Mouse (Mus musculus) spleen, postnatal 10 days (tissue): ENCODE measurements at regions not wholly inside any gene's neighbourhood (a gene's known extent, or its start where the extent isn't known, plus 50 kb on each side); places are given as distances from the start of the nearest gene placed in this dataset.

ENCODE experiments used
- DNase-seq, 2 experiments: peaks; one replicate each; pipeline ENCODE4 v3.0.0; 2021 to 2022; ENCODE audit warnings: low spot score in 2 of 2

GRCm38 (mm10) chr13:60427077-60427476, 174.7 kb upstream of the Dapk1 start:
- DNase-seq = no peak

DNA sequence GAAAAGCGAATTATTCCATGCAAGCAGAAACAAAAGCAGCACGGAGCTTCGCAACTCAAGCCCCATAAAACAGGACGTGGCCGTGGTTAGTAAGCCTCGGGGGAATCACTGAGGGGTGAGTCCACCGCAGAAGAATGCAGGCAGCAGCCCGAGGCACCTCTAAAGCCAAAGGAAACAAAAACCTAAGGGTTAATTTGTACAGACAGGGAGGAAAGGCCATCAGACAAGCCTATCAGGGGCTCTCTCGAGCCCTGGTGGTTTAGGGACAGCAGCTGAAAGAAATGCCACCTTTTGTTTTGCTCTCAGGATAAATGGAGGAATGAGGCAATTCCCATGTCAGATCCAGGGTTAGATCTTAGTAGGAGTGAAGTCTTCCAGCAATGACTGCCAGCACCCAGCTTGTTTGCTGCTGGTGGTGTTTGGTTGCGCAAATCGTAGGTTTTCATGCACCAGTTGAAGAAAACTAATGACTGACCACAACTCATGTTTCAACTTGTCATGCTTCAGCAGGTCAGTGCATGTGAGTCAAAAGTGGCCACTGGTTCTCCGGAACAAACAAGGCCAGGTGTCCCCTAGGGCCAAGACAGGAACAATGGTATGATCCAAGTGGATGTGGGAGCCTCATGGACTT, 173.9 kb upstream of the Dapk1 start:
- DNase-seq = no peak

DNA sequence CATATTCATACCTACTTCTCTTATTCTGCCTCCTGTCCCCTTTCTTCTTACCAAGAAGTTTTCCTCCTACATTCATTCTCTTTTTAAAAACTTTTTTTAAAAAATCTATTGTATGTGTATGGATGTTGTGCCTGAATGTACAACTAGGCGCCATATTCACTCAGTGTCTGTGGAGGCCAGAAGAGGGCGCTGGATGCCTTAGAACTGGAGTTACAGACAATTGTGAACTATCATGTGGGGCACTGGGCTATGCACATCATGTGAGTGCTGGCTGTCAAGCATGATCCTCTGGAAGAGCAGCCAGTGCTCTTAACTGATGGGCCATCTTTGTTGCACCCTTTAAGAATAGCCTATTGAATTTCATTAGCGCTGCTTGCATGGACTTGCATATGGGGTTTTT, 172.6 kb upstream of the Dapk1 start:
- DNase-seq = no peak

DNA sequence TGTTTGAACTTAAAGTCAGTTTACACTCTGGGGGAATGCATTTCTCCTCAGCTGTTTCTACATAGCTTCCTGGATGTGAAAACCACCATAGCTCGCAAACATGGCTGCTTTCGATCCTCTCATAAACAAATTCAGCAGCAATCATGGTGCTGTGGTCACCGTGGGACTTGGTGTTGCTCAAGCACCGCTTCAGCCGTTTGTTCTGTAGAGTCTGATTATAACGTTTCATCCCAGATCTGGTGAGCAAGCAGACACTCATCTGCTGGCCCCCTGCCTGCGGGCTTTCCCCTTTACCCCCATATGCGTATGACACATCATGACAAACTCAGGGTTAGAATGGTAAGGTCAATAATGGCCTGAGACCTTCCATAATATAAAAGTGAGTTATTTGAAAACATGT, 170.3 kb upstream of the Dapk1 start:
- DNase-seq = no peak

- DNase-seq = no peak
Measured at GRCm38 (mm10) chr13:60434221-60435210, 167.2 kb upstream of the Dapk1 start.

DNA sequence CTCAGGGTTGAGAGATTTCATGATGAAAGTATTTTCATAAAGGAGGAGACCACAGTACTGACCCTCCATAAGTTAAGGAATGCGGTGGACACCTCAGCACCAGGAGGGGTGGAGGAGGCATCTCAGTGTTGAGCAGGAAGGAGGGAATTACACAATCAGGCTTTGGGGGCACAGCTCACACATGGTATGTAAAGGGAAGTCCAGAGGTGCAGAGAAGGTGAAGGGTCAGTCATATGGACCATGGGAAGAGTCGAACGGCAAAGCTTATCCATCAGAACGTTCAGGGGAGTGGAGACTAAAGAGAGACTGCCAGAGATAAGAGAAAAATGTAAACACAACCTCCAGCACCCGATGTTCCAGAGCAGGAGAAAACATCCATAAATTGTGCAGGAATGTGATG, 166.4 kb upstream of the Dapk1 start:
- DNase-seq = no peak

DNA sequence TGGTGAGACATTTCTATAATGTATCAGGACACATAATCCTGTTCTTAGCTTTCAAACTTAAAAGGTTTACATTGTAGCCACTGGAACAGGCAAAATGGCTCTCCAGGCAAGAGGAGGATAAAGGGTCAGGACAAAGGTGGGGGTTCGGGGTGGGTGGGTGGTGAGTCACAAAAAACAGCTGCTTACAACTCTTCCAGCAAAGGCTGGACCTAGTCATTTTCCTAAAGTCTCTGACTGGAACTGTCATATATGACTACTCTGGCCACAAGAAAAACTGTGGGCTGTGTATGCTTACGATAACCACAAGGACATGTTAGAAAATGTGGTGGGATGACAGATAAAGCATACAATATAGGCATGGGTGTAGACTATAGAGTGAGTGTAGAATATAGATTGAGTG, 163.6 kb upstream of the Dapk1 start:
- no peak for DNase-seq

DNA sequence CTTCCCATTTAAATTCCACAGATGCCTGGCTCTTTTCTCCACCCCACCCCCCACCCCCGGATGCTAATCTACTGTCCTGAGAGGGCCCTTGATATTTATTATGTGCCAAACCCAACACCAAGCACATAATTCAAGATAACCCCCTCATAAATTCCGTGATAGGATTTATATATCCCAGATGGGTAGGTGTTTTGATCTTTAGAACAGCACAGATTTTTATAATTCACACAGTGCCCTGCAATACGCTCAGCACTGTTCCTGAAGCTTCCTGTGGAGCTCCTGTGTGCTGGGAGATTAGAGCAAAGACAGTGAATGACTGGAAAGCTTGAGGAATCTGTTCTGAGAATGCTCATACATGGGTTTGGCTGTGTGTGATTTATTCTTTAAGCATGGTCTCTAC, 161.2 kb upstream of the Dapk1 start:
- DNase-seq = no peak

DNA sequence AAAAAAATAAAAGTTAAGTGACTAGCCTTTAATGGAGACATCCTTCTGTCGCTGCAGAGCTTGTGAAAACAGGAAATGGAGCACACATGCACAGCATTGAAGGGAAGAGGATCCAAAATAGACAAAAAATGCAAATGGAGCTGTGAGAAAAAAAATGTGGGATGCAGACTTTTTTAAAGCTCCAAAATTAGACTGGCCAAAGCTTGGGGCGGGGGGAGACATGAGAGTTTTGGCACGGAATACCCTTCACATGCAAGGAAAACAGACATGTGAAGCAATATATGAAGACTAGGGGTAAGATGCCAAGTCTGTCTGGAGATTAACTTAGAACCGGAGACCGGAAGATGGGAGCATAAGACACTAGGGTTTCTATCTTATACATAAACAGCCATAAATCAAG, 156.6 kb upstream of the Dapk1 start:
- DNase-seq = no peak

GRCm38 (mm10) chr13:60446926-60447325, 154.8 kb upstream of the Dapk1 start:
- no peak for DNase-seq

DNA sequence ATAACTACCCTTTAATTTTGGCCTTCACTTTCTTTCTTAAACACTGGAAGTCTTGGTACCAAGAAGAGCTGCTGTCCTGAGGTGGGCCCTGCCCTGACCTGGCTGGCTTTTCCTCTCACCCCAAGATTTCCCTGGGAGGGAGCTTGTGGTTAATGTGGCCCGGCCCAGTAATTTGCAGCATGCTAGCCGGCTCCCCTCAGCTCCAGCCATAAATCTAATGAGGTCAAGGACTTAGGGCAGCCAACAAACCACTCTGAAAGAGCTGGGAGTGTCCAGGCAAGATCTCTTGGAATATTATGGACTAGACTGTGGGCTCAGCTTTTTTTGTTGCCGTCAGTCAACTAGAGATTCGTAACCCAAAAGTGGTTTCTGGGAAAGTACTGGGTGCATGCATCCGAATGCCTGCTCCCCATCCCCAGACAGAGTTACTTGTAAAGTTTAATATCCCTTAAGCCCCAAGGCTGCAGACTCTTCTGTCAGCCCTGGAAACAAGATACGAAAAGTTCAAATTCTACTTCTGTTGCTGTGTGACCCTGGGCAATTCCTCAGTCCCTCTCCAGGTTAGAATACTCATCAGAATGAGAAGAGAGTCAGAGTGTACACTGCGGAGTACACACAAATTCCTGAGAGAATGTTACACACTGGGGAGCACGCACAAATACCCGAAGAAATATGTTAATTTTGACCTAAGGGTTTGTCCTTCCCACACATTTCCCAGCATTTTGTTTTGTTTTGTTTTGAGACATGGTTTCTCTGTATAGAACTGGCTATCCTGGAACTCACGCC, 150.8 kb upstream of the Dapk1 start:
- no peak for DNase-seq

- no peak for DNase-seq
Measured at GRCm38 (mm10) chr13:60453821-60454483, 147.8 kb upstream of the Dapk1 start.

DNA sequence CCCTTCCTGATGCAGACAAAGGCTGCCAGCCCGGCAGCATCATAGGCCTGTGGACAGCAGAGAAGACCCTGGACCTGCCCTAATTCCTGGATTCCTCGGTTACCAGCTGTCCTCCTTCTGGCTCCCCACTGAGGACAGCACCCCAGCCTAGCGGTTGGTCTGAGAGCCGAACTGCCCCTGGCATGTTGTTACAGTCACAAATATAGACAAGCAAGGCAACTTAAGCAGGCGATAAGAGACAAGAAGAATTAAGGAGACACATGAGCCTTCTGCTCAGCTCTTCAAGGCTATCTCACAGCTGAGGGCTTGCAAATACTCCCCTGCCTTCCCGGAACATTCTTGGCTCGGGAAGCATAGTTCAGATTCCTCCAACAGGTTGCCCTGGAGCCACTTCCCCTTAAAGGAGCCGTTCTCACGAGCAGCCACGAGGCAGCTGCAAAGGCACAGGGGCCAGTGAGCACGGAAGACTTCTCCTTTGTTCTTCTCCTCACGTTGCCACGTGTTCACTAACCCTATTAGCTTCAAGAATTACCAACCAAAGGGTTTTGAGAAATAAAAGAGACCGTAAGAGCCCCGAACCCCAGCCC, 146.6 kb upstream of the Dapk1 start:
- DNase-seq = no peak

DNA sequence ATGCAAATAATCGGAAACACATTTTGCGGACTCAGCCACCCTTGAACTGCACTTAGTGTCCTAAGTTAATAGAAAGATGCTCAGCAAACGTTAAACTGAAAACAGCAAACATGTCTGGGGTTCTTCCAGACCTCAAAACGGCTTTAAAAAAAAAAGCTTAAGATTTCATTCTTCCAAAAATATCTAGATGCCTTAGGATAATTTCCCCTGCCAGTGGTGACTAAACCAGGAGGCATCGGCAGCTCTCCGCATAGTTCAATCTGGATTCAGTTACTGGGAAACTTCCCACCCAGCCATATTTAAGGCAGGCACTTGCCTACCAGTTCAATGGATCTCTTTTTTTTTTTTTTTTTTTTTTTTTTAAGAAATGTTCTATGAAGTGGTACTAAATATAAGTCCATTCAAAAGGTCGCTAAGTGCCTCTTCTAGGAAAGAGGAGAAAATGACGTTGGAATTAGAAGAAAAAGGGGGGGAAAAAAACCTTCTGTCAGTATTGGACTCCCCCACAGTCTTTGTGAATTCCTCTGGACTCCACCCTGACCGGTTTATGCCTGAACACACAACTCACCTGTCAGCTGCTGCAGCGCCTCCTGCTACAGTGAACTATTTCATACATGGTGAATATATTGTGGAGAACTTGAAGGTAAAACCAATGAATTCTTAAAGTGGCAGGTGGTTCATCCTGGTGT, 145.7 kb upstream of the Dapk1 start:
- no peak for DNase-seq

GRCm38 (mm10) chr13:60457277-60457676, 144.5 kb upstream of the Dapk1 start:
- DNase-seq = no peak

DNA sequence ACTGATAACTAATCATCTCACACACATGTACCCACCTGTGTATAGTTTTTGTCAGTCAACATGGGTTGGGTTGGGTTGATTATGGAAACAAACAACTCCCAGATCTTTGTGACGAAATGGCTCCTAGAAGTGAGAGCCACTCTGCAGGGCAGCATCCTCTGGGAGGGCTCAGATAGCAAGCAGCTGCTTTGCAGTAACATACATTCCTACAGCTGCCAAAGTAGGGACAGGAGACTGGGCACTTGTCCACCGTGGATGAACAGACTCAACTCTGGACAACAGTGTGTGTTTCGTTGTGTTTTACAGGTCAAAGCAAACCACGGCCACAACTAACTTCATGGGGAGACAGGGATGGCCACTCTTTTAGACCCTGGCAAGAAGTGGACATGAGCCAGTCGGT, 142.7 kb upstream of the Dapk1 start:
- DNase-seq = no peak

DNA sequence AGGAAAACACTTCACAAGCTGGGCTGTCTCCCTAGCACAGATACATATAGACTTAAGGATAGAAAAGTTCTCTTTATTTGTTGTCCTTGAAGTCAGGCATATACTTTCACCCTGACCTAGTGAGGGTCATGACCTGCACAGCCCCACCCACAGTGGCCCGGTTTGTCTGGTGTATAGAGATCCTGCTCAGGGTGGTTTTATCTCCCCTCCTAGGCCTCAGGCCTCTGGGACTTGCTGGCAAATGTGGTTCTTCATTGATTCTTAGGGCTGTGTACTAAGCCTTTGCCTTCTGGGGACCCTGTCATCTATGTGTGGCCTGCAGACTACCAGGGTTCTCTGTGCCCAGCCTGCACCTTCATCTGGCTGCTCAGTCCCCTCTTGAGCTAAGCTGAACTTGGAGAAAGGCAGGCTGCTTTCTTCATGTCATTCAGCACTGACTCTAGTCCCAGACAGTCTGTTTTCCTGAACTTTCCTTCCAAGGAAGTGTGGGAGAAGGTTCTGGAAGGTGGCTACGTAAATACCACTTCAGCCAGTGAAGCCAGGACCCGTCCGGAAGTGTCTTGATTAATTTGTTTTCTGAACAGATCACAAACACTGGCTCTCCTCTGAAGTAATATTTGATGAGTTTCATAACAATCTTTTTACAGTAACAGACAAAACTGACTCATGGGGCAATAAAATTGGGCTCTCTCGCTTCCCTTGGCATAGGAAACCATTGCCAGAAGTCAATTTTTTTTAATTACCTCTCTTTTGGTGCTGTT, 135.0 kb upstream of the Dapk1 start:
- DNase-seq = no peak

DNA sequence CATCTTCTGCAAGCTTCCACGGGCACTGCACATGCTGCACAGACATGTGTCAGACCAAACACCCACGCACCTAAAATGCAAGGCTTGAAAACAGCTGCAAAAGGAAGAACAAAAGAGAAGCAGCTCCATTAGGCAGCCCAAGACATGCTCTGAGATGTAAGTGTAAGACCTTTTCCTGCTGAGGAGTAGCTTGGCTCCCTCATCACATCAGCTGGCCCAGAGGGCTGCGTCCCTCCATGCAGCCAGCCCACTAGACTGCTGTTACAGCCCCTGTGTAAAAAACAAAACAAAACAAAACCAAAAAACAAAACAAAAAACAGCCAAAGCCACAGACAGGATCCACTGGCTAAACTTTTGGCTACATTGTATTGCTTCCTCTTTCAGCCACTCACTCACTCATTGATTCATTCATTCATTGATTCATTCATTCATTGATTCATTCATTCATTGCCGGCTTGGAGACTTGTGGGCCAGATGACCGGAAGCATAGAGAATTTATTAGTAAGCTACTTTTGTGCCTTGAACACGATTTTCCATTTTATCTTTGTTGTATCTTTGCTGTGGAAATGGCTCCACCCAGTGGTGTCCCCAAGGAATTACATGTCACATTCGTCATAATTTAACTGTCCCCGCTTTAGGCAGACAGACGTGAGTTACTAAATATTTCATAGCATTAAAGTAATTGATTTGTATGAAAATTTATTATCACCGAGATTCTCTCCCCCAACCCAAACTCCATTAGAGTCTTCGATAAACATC, 133.7 kb upstream of the Dapk1 start:
- DNase-seq = peak; percentile 13 to 52
